Mouse (Mus musculus) adrenal gland, adult 18-20 months (tissue): ENCODE data around the gene Shisa3. TPM values are rescaled to one million over a fixed set of nuclear protein-coding genes. Genes with fewer than 3 reads are reported as not detected.

Experiments used
- microRNA-seq, 2 experiments: library from miRNA; unstranded; fragments of <30 nt; microRNA quantifications; one replicate each; pipeline ENCODE4 v1.2.0; 2021; ENCODE audit warnings: borderline number of aligned reads in 2 of 2
- total RNA-seq, 2 experiments: library from RNA; stranded (reverse); gene quantifications; 1 replicate in 1 of 2; 2 replicates in 1 of 2; pipeline ENCODE4 v1.2.3; 2021

Gene Shisa3
- total RNA-seq, 2 experiments from 2014 or later: 0.36 to 0.74 TPM

Small RNA genes lying within 50 kb of the gene (microRNA-seq; reads per million reads assigned to microRNA genes)
- 0 reads per million in 2 experiments for gene Gm23617

Other genes with a start within 250 kb of the Shisa3 start
- under 1 TPM; 0.73 to 0.93 TPM for gene Bend4, start 179.6 kb upstream of the Shisa3 start, total RNA-seq
- gene Atp8a1, start 239.6 kb downstream of the Shisa3 start, total RNA-seq: 10 to 100 TPM; 16.6 to 36.1 TPM